Mouse (Mus musculus) midbrain, embryonic 12.5 days (tissue): Measurements from ENCODE around the gene Nemf. TPM values are rescaled to one million over a fixed set of nuclear protein-coding genes. Genes with fewer than 3 reads are reported as not detected.

Experiments used
- ATAC-seq: fragments of 200-750 bp; cut with Nextera tagmentation; 2 replicates; pipeline ENCODE4 v1.8.0; 2017; ENCODE audit warnings: low read depth, moderate TSS enrichment, moderate library complexity; ENCODE audit not compliant: low FRiP score
- H3K27ac ChIP-seq: fragments of 300-500 bp; sonication (generic); replicated peaks from 2 replicates; pipeline ENCODE4 v1.5.1; 2016; ENCODE audit warnings: mild to moderate bottlenecking
- H3K27me3 ChIP-seq: fragments of 300-500 bp; sonication (generic); 2 replicates; pipeline ENCODE4 v1.6.1; 2016; ENCODE audit warnings: mild to moderate bottlenecking
- H3K36me3 ChIP-seq: fragments of 300-500 bp; sonication (generic); 2 replicates; pipeline ENCODE4 v1.6.1; 2016
- H3K4me1 ChIP-seq: fragments of 300-500 bp; sonication (generic); 2 replicates; pipeline ENCODE4 v1.6.1; 2016
- H3K4me2 ChIP-seq: fragments of 300-500 bp; sonication (generic); replicated peaks from 2 replicates; pipeline ENCODE4 v1.6.1; 2016; ENCODE audit warnings: mild to moderate bottlenecking, moderate library complexity
- H3K4me3 ChIP-seq: fragments of 300-500 bp; sonication (generic); 2 replicates; pipeline ENCODE4 v1.5.1; 2016; ENCODE audit warnings: mild to moderate bottlenecking
- H3K9ac ChIP-seq: fragments of 300-500 bp; sonication (generic); replicated peaks from 2 replicates; pipeline ENCODE4 v1.6.1; 2016; ENCODE audit warnings: mild to moderate bottlenecking, moderate library complexity
- H3K9me3 ChIP-seq: fragments of 300-500 bp; sonication (generic); 2 replicates; pipeline ENCODE4 v1.6.1; 2016; ENCODE audit warnings: mild to moderate bottlenecking
- WGBS: fragments of 180-500 bp; shearing (Covaris S2); methylation state at CpG from one replicate; pipeline ENCODE4 v1.1.7; 2016; 5-methylcytosine and 5-hydroxymethylcytosine counted together
- microRNA-seq: library from miRNA; unstranded; fragments of <30 nt; microRNA quantifications from one replicate; pipeline ENCODE4, GENCODE M21; 2017
- polyA plus RNA-seq: library from polyadenylated mRNA; unstranded; fragments of >200 nt; fragmentation: Nextera tagmentation; extraction: Ambion mirVana; gene quantifications from 2 replicates; pipeline ENCODE4 v1.2.1, GENCODE M21; 2016

The Nemf gene
- polyA plus RNA-seq, 1 experiment from 2014 or later = 95.2 TPM

- Histone ChIP-seq H3K36me3 (no peaks in the 10 kb centered on the region), H3K27me3 (no peaks in the 10 kb centered on the region), H3K9ac (no peak overlapping the region), H3K9me3 (no peaks in the 10 kb centered on the region), H3K4me3 (no peak overlapping the region), H3K4me1 (no peaks in the 10 kb centered on the region), H3K4me2 (no peak overlapping the region), H3K27ac (no peak overlapping the region)
- 61% methylated on average over 2 of the region's 2 CpGs for WGBS
- ATAC-seq = no peak
These were observed 88.0 kb downstream of the Nemf start for GRCm38 (mm10) chr12:69268956-69269355.

DNA sequence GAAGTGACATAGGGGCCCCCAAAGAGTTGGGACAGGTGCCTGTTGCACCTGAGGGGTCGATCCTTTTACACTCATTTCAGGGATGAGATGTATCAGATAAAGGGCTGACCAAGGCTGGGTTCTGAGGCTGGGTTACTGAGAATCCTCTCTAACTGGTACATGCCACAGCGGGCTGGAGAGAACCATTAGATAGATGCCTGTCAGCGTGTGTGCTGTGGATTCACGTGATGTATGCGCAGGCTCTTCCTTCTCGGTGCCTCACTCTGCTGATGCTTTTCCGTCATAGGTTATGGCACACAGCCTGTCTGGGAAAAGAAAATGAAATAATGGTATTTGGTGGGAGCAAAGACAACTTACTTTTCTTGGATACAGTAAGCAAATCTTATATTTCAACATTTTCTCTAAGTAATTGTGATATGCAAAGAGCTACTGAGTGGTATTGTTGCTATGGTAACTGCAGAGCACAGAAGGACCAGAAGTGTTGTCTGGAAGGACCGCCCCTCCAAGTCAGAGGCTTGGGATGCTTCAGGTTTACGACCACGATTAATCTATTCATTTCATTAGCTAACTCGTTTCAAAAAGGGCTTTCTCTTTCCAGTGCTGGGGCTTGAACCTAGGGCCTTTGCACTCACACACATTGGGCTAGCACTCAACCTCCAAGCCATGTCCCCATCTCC is 88.9 kb downstream of the Nemf start:
- ATAC-seq = no peak
- no peaks in the 10 kb centered on the region for H3K36me3 ChIP-seq
- no peaks in the 10 kb centered on the region for H3K27me3 ChIP-seq
- H3K4me1 ChIP-seq = no peaks in the 10 kb centered on the region
- WGBS = 82% methylated on average over 11 of the region's 11 CpGs
- no peak overlapping the region for H3K4me3 ChIP-seq
- no peak overlapping the region for H3K27ac ChIP-seq
- H3K9ac ChIP-seq = no peak overlapping the region
- H3K4me2 ChIP-seq = no peak overlapping the region
- H3K9me3 ChIP-seq = no peaks in the 10 kb centered on the region

DNA sequence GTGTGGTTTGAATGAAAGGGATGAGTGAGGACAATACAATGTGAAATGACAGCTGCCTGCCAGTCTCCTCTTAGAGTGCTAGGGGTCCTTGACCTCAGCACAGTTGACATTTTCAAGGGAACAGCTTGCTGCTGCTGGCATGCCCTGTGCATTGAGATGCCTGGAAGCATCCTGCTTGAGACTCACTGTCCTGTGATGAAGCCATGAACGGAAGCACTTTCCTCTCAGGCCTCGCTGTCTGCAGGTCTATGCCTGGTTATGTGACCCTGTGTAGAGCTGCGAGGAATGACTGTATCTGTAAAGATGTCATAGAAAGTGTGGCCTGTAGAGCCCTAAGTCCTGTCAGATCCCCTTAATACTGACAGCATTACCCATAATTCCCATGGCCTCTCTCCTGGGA is 91.9 kb downstream of the Nemf start:
- Histone ChIP-seq H3K27ac (no peak overlapping the region), H3K9me3 (no peaks in the 10 kb centered on the region), H3K9ac (no peak overlapping the region), H3K4me1 (no peaks in the 10 kb centered on the region), H3K27me3 (no peaks in the 10 kb centered on the region), H3K4me3 (no peak overlapping the region), H3K36me3 (no peaks in the 10 kb centered on the region), H3K4me2 (no peak overlapping the region)
- WGBS = 84% methylated on average over 3 of the region's 3 CpGs
- no peak for ATAC-seq

DNA sequence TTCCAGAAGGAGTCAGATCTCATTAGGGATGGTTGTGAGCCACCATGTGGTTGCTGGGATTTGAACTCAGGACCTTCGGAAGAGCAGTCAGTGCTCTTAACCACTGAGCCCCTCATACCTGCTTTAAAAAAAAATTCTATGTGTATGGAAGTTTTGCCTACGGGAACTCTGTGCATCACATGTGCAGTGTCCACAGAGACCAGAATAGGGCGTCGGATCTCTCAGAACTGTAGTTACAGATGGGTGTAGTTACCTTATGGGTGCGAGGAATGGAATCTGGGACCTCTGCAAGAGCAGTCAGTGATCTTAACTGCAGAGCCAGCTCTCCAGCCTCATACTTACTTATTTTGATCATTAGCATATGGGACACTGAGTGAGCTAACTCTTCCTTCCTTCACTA is 94.7 kb downstream of the Nemf start:
- no peak for ATAC-seq
- 97% methylated on average over 5 of the region's 5 CpGs for WGBS
- Histone ChIP-seq H3K9me3 (no peaks in the 10 kb centered on the region), H3K4me2 (no peak overlapping the region), H3K27ac (no peak overlapping the region), H3K4me1 (no peaks in the 10 kb centered on the region), H3K4me3 (no peak overlapping the region), H3K27me3 (no peaks in the 10 kb centered on the region), H3K36me3 (no peaks in the 10 kb centered on the region), H3K9ac (no peak overlapping the region)

Small RNA genes lying within 50 kb of the gene (microRNA-seq; reads per million reads assigned to microRNA genes)
- gene Gm47299 (0.70 reads per million), gene Gm47305 (not detected)

Other genes with a start within 250 kb of the Nemf start
- gene Rps29, start 198.0 kb downstream of the Nemf start, polyA plus RNA-seq = 1,282 and 1,420 TPM in 2 replicates
- 23.4 and 24.5 TPM in 2 replicates for gene Lrr1, start 188.4 kb downstream of the Nemf start, polyA plus RNA-seq
- gene Rpl36al, start 173.1 kb downstream of the Nemf start, polyA plus RNA-seq = 406 and 431 TPM in 2 replicates
- gene Mgat2, start 173.0 kb downstream of the Nemf start, polyA plus RNA-seq = 48.0 and 48.6 TPM in 2 replicates
- gene Gm49383, start 160.1 kb downstream of the Nemf start, polyA plus RNA-seq = 27.5 and 28.1 TPM in 2 replicates
- 14.1 and 14.7 TPM in 2 replicates for gene Dnaaf2, start 158.7 kb downstream of the Nemf start, polyA plus RNA-seq
- 23.9 and 25.6 TPM in 2 replicates for gene Gm49384, start 152.9 kb downstream of the Nemf start, polyA plus RNA-seq
- 18.5 and 19.7 TPM in 2 replicates for gene Pole2, start 129.0 kb downstream of the Nemf start, polyA plus RNA-seq
- gene Klhdc1, start 116.0 kb downstream of the Nemf start, polyA plus RNA-seq = 3.7 and 4.4 TPM in 2 replicates
- 259 and 264 TPM in 2 replicates for gene Klhdc2, start 60.5 kb downstream of the Nemf start, polyA plus RNA-seq
- 49.7 and 53.0 TPM in 2 replicates for gene Arf6, start 15.0 kb upstream of the Nemf start, polyA plus RNA-seq
- 1.6 and 2.3 TPM in 2 replicates for gene Gm9887, start 15.3 kb upstream of the Nemf start, polyA plus RNA-seq
- 18.7 and 19.0 TPM in 2 replicates for gene Vcpkmt, start 225.9 kb upstream of the Nemf start, polyA plus RNA-seq